Mouse (Mus musculus): ENCODE measurements around the gene Fzd7. TPM values are rescaled to one million over a fixed set of nuclear protein-coding genes. Genes with fewer than 3 reads are reported as not detected.

Gene Fzd7
- polyA plus RNA-seq, 1 experiment from 2014 or later, result 15.4 TPM

DNA sequence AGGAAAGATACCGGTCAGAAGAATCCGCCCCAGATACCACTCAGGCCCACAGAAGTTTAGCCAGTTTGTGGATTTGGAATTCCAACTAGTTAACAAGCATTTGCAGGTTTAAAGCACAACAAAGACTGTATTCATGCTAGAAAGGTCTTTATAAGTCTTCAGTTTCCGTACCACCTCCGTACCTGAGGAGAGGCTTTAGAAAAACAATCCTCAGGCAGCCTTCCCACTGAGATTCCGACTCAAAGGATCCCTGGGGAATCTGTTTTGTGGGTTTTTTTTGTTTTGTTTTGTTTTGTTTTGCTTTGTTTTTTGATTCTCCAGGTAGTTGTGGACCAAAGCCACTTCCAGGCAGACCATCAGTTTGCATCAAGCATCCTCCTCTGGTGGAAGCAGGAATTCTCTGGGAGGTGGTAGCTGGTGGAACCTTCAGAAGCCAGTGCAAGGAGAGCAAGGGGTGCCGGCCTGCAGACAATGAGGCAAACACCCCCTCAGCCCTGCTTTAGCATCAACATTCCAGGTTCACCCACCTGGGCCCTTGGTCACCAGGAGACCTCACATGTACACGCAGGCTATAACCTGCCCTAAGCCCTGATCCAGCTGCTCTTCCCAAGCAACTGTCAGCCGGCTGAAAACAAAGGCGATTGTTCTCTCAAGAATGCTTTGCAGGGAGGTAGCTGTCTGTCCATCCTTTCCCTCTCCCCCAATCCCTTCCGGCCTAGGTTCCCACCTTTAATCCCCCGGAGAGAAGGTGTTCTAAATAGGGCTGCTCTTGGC lies 33.5 kb upstream of the Fzd7 start:
- no peaks in the 10 kb centered on the region for H3K27me3 ChIP-seq
- H3K4me1 ChIP-seq, result peaks cover 25% of the 10 kb centered on the region
- H3K36me3 ChIP-seq, result no peaks in the 10 kb centered on the region
- peak overlapping the region; percentile 15 for H3K4me2 ChIP-seq
- no peak overlapping the region for H3K9ac ChIP-seq
- no peak for ATAC-seq (ENCODE audit: borderline replicate concordance, extremely low read depth, low FRiP score, low TSS enrichment)
- 48% methylated on average over 11 of the region's 11 CpGs for WGBS
- no peaks in the 10 kb centered on the region for H3K9me3 ChIP-seq
- peak overlapping the region; percentile 82 for H3K27ac ChIP-seq
- H3K4me3 ChIP-seq, result no peak overlapping the region

DNA sequence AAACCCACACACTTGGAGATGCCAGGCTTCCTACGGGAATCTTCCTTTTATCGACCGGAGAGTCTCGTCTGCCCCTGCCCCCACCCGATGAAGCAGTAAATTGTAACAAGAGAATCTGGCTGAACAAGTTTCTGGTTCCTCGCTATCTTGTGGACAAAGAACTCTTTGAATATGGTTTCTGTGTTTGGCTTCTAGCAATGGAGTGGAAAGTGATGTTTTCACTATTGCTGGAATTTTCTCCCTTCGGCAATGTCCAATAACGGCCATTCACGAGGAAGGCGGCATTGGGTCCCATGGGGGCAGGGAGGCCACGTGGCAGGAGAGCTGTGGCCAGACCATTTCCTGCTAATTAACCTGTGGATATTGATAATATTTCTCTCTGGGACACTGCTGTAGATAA lies 32.8 kb upstream of the Fzd7 start:
- Histone ChIP-seq H3K27ac (peak overlapping the region; percentile 82), H3K36me3 (no peaks in the 10 kb centered on the region), H3K4me1 (peaks cover 25% of the 10 kb centered on the region), H3K27me3 (no peaks in the 10 kb centered on the region), H3K4me2 (peak overlapping the region; percentile 15), H3K9me3 (no peaks in the 10 kb centered on the region), H3K4me3 (no peak overlapping the region), H3K9ac (no peak overlapping the region)
- no peak for ATAC-seq (ENCODE audit: borderline replicate concordance, extremely low read depth, low FRiP score, low TSS enrichment)
- WGBS, result 19% methylated on average over 11 of the region's 11 CpGs

DNA sequence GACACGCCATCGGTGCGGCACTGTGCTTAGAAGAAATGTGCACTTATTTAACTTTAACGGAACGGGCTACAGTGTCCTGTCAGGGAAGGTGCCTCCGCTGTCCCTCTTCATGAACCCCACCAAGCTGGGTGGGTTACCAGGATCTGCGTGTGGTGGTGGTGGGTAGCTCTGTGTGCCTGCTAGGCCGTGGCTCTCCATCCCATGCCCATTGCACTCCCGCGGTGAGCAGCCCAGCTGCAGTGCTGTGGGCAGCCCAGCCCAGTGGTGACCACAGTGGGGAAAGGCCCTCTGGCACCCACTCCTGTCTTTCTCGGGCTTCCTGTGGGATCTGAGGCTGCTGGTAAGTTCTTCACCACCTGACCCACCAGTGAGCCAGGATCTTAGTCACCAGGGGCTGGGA lies 31.3 kb upstream of the Fzd7 start:
- ATAC-seq (ENCODE audit: borderline replicate concordance, extremely low read depth, low FRiP score, low TSS enrichment), result no peak
- Histone ChIP-seq H3K4me1 (peaks cover 22% of the 10 kb centered on the region), H3K4me2 (no peak overlapping the region), H3K36me3 (no peaks in the 10 kb centered on the region), H3K9me3 (no peaks in the 10 kb centered on the region), H3K27ac (no peak overlapping the region), H3K27me3 (no peaks in the 10 kb centered on the region), H3K4me3 (no peak overlapping the region), H3K9ac (no peak overlapping the region)
- WGBS, result 79% methylated on average over 11 of the region's 11 CpGs

GRCm38 (mm10) chr1:59451584-59451983 lies 30.6 kb upstream of the Fzd7 start:
- H3K36me3 ChIP-seq, result no peaks in the 10 kb centered on the region
- no peak overlapping the region for H3K9ac ChIP-seq
- H3K27ac ChIP-seq, result no peak overlapping the region
- ATAC-seq (ENCODE audit: borderline replicate concordance, extremely low read depth, low FRiP score, low TSS enrichment), result no peak
- no peaks in the 10 kb centered on the region for H3K9me3 ChIP-seq
- 34% methylated on average over 9 of the region's 9 CpGs for WGBS
- H3K4me2 ChIP-seq, result no peak overlapping the region
- H3K4me3 ChIP-seq, result no peak overlapping the region
- peaks cover 21% of the 10 kb centered on the region; the same call in 1 of the 2 replicates for H3K4me1 ChIP-seq
- no peaks in the 10 kb centered on the region for H3K27me3 ChIP-seq

DNA sequence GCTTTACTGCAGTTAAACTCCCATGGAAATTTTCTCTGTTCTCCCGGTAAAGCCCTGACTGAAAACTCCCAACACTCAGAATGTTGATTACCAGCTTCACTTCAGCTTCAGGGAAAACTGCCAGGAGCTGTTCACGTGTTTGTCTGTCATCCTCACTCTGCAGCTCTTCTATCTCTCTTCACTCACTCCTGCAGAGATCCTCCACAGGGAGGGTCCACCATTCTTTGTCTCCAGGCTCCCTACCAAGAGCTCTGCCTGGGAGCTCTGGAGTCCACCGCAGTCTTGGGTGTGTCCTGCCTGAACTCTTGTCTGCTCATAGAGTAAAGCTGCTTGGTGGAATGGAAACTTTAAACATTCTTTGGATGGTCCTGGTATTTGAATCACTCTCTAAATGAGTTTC lies 25.4 kb upstream of the Fzd7 start:
- Histone ChIP-seq H3K27ac (no peak overlapping the region), H3K9me3 (no peaks in the 10 kb centered on the region), H3K4me3 (no peak overlapping the region), H3K4me1 (peaks cover 34% of the 10 kb centered on the region), H3K9ac (no peak overlapping the region), H3K27me3 (no peaks in the 10 kb centered on the region), H3K36me3 (no peaks in the 10 kb centered on the region), H3K4me2 (no peak overlapping the region)
- 24% methylated on average over 3 of the region's 3 CpGs for WGBS
- ATAC-seq (ENCODE audit: borderline replicate concordance, extremely low read depth, low FRiP score, low TSS enrichment), result no peak

DNA sequence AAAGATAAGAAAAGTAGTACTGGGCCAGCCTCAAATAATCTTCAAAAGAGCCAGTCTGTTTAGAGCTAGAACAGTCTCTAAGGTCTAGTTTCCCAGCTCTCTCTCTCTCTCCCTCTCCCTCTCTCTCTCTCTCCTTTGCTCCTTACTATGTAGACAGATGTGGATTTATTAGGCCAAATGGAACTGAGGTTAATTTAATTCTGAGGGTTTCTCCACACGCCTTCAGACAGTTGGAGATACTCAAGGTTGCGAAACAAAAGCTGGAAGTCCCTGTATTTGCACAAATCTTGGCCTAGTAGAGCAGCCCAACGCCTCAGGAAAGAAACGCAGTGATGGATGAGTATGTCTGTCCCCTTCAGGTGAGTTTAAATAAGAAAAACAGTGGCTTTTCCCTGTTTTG lies 24.4 kb upstream of the Fzd7 start:
- H3K4me3 ChIP-seq, result no peak overlapping the region
- H3K9me3 ChIP-seq, result no peaks in the 10 kb centered on the region
- no peaks in the 10 kb centered on the region for H3K27me3 ChIP-seq
- peak overlapping the region; percentile 48; the same call in 1 of the 2 replicates for H3K27ac ChIP-seq
- WGBS, result 35% methylated on average over 4 of the region's 4 CpGs
- H3K4me1 ChIP-seq, result peaks cover 34% of the 10 kb centered on the region
- no peak overlapping the region for H3K9ac ChIP-seq
- H3K36me3 ChIP-seq, result no peaks in the 10 kb centered on the region
- ATAC-seq (ENCODE audit: borderline replicate concordance, extremely low read depth, low FRiP score, low TSS enrichment), result no peak
- H3K4me2 ChIP-seq, result no peak overlapping the region

DNA sequence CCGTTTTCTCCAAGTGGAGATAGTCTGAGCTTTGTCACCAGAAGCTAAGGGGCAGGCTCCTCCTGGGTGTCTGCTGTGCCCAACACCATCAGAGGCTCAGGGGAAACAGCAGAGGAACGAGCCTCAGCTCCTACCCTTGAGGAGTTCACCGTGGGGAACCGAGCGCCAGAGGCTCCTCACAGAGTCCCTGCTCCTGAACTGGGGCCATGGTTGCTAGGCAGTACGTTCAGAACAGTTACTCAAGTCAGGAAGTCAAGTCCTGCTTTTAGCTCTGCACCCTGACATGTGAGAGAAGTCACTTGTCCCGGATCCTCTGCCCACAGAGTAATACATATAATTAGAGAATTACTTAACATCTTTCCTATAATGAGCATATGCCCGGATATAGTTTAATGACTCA lies 23.3 kb upstream of the Fzd7 start:
- no peaks in the 10 kb centered on the region for H3K36me3 ChIP-seq
- H3K4me2 ChIP-seq, result peak overlapping the region; percentile 26
- no peak overlapping the region for H3K9ac ChIP-seq
- H3K9me3 ChIP-seq, result no peaks in the 10 kb centered on the region
- ATAC-seq (ENCODE audit: borderline replicate concordance, extremely low read depth, low FRiP score, low TSS enrichment), result peak; percentile 51; the same call in 1 of the 2 replicates
- H3K4me1 ChIP-seq, result peaks cover 34% of the 10 kb centered on the region
- H3K27ac ChIP-seq, result peak overlapping the region; percentile 53; the same call in 1 of the 2 replicates
- 10% methylated on average over 8 of the region's 8 CpGs for WGBS
- H3K27me3 ChIP-seq, result no peaks in the 10 kb centered on the region
- H3K4me3 ChIP-seq, result no peak overlapping the region

DNA sequence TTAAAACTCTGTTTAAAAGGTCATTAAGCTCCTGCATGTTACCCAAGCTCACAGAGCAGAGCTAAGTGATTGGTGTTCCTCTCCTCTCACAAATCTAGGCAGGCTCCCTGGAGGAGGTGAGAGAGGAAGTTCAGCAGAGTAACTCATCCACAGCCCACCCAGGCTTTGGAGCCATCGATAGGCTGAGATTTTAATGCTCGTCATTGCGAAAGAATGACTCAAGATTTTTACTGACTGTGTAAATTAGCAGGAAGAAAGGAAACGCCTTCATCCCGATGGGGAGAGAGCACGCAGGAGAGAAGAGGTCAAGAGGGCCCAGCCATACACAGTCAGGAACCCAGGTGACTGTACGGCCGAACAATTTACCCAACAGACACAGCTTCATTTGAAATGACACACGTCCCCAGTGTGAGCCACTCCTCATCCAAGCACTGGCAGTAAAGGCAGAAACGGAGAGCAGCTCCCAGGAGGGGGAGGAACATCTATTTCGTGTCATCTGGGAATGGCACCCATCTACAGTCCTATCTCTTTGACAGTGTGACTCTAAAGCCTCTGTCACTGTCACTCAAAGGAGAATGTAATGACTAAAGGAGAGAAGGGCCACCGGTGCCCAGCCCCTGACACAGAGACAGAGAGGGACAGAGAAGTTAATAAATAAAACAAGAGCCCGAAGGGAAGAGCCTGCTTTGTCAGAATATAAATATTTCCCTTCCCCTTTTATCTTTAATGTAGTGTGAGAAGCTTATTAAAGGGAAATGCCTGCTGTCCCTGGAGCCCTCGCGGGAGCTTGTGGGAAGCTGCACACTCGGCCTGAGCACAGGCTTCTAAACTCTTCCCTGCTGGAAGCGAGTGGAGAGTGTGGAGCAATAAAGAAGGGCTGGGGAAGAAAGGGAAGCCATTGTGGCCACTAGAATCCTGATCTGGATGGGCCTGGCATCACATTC lies 17.3 kb upstream of the Fzd7 start:
- Histone ChIP-seq H3K9me3 (no peaks in the 10 kb centered on the region), H3K9ac (no peak overlapping the region), H3K27ac (peak overlapping the region; percentile 49; the same call in 1 of the 2 replicates), H3K4me3 (no peak overlapping the region), H3K4me1 (peaks cover 15% of the 10 kb centered on the region), H3K27me3 (no peaks in the 10 kb centered on the region), H3K36me3 (no peaks in the 10 kb centered on the region), H3K4me2 (0 out of 2 replicates have a peak overlapping the region, but pooled peaks have one; percentile 1)
- peak; percentile 78; the same call in 1 of the 2 replicates for ATAC-seq (ENCODE audit: borderline replicate concordance, extremely low read depth, low FRiP score, low TSS enrichment)
- WGBS, result 13% methylated on average over 17 of the region's 17 CpGs

- H3K9me3 ChIP-seq, result no peaks in the 10 kb centered on the region
- no peak overlapping the region for H3K9ac ChIP-seq
- peak overlapping the region; percentile 49 for H3K27ac ChIP-seq
- H3K4me3 ChIP-seq, result no peak overlapping the region
- no peak for ATAC-seq (ENCODE audit: borderline replicate concordance, extremely low read depth, low FRiP score, low TSS enrichment)
- WGBS, result 48% methylated on average over 9 of the region's 9 CpGs
- H3K27me3 ChIP-seq, result no peaks in the 10 kb centered on the region
- no peak overlapping the region for H3K4me2 ChIP-seq
- H3K36me3 ChIP-seq, result no peaks in the 10 kb centered on the region
- H3K4me1 ChIP-seq, result peaks cover 22% of the 10 kb centered on the region
These were observed 16.6 kb upstream of the Fzd7 start for GRCm38 (mm10) chr1:59465640-59466008.

DNA sequence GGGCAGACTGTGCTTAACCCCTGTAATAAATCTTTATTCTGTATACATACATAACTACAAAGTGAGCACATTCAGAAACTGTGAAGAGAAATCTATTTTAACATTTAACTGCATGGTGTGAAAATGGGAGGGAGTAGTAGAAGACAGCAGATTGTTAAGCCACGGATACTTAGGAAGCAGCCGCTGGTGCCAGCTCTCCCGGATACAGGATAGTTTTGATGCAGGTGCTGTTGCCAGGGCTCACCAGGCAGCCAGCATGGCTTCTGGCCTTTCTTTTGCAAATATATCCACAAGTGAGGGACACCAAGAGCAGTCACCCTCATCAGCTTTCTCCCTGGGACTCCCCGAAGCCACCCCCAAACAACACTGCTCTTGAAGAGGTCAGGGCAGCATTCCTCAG lies 13.1 kb upstream of the Fzd7 start:
- Histone ChIP-seq H3K4me3 (no peak overlapping the region), H3K9me3 (no peaks in the 10 kb centered on the region), H3K4me1 (peaks cover 49% of the 10 kb centered on the region), H3K9ac (no peak overlapping the region), H3K27ac (no peak overlapping the region), H3K36me3 (no peaks in the 10 kb centered on the region), H3K4me2 (no peak overlapping the region), H3K27me3 (no peaks in the 10 kb centered on the region)
- 39% methylated on average over 4 of the region's 4 CpGs for WGBS
- ATAC-seq (ENCODE audit: borderline replicate concordance, extremely low read depth, low FRiP score, low TSS enrichment), result no peak

DNA sequence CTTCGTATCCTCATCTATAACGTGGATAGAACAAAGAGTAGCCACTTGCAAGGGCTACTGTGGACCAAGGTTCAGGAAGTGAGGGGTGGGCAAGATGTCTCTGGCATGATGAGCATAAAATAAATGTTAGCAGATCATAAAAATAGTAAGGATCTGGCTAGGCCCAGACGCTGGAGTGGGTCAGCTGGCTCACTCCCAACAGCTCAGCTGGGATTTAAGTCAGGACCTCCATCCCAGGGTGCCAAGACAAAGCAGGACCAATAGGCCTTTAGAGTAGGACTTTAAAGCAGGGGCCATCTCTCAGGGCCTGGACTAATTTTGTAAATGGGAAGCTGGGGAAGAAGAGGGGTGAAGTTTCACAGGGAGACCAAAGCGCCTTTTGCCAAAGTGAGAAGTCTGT lies 11.5 kb upstream of the Fzd7 start:
- peaks cover 39% of the 10 kb centered on the region for H3K4me1 ChIP-seq
- ATAC-seq (ENCODE audit: borderline replicate concordance, extremely low read depth, low FRiP score, low TSS enrichment), result no peak
- H3K27me3 ChIP-seq, result no peaks in the 10 kb centered on the region
- H3K4me3 ChIP-seq, result no peak overlapping the region
- no peak overlapping the region for H3K9ac ChIP-seq
- no peaks in the 10 kb centered on the region for H3K9me3 ChIP-seq
- H3K4me2 ChIP-seq, result no peak overlapping the region
- H3K27ac ChIP-seq, result no peak overlapping the region
- WGBS, result 45% methylated on average over 4 of the region's 4 CpGs
- no peaks in the 10 kb centered on the region for H3K36me3 ChIP-seq

Data from lung, embryonic 15.5 days (tissue).